Mouse (Mus musculus) neural tube, embryonic 15.5 days (tissue): ENCODE data around the gene N4bp2l1. TPM values are rescaled to one million over a fixed set of nuclear protein-coding genes. Genes with fewer than 3 reads are reported as not detected.

Experiments
- ATAC-seq: fragments of 200-750 bp; cut with Nextera tagmentation; 2 replicates; pipeline ENCODE4 v1.8.0; 2017; ENCODE audit warnings: mild to moderate bottlenecking, moderate TSS enrichment, moderate library complexity; ENCODE audit not compliant: low FRiP score
- H3K27ac ChIP-seq: fragments of 300-500 bp; sonication (generic); replicated peaks from 2 replicates; pipeline ENCODE4 v1.5.1; 2015; ENCODE audit warnings: mild to moderate bottlenecking, inconsistent platforms
- H3K27me3 ChIP-seq: fragments of 300-500 bp; sonication (generic); replicated peaks from 2 replicates; pipeline ENCODE4 v1.6.1; 2015; ENCODE audit warnings: inconsistent platforms
- H3K36me3 ChIP-seq: fragments of 300-500 bp; sonication (generic); 2 replicates; pipeline ENCODE4 v1.6.1; 2015; ENCODE audit warnings: inconsistent platforms
- H3K4me1 ChIP-seq: fragments of 300-500 bp; sonication (generic); 2 replicates; pipeline ENCODE4 v1.6.1; 2015; ENCODE audit warnings: inconsistent platforms
- H3K4me2 ChIP-seq: fragments of 300-500 bp; sonication (generic); 2 replicates; pipeline ENCODE4 v1.6.1; 2015; ENCODE audit warnings: inconsistent platforms, mild to moderate bottlenecking, moderate library complexity
- H3K4me3 ChIP-seq: fragments of 300-500 bp; sonication (generic); replicated peaks from 2 replicates; pipeline ENCODE4 v1.5.1; 2015; ENCODE audit warnings: mild to moderate bottlenecking, inconsistent platforms
- H3K9ac ChIP-seq: fragments of 300-500 bp; sonication (generic); replicated peaks from 2 replicates; pipeline ENCODE4 v1.6.1; 2015; ENCODE audit warnings: mild to moderate bottlenecking, inconsistent platforms
- H3K9me3 ChIP-seq: fragments of 300-500 bp; sonication (generic); replicated peaks from 2 replicates; pipeline ENCODE4 v1.6.1; 2016; ENCODE audit warnings: inconsistent platforms
- WGBS: fragments of 180-500 bp; shearing (Covaris S2); methylation state at CpG from one replicate; pipeline ENCODE4 v1.1.7; 2015; ENCODE audit warnings: mixed read lengths; 5-methylcytosine and 5-hydroxymethylcytosine counted together
- polyA plus RNA-seq: library from polyadenylated mRNA; unstranded; fragments of >200 nt; fragmentation: Nextera tagmentation; extraction: Ambion mirVana; gene quantifications from 2 replicates; pipeline ENCODE4 v1.2.1, GENCODE M21; 2015

The N4bp2l1 gene
- polyA plus RNA-seq, 1 experiment from 2014 or later, result 16.6 TPM

DNA sequence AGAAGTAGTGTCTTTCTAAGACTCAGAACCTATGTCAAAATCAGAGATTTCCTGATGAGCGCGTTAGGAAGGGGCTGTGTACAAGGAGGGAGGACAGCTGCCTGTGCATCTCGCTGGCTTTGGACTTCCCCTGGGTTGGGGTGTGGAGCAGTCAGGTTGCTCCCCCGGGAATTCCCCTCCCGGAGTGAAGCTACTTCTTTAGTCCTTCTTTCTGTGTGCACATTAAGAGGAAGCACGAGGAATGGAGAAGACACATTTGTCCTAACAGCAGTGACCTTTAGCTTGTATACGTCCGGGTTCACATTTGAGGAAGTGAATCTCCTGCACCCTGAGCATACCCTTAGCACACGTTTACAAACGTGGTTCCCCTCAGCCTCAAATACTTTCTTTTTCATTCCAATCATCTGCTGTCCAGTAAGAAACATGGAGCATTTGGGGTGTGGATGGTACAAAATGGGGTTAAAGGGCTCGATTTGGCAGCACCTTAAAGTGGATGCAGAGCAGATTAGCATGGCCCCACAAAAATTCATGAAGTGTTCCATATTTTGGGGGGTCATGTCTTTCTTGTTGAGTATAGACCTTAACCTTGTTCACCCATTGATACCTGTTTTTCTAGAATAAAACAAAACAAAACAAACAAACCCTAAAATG lies 1.5 kb downstream of the N4bp2l1 start:
- WGBS, result 51% methylated on average over 11 of the region's 11 CpGs
- peaks cover 17% of the 10 kb centered on the region for H3K4me1 ChIP-seq
- H3K27ac ChIP-seq, result no peak overlapping the region
- H3K9ac ChIP-seq, result no peak overlapping the region
- no peak overlapping the region for H3K4me3 ChIP-seq
- no peaks in the 10 kb centered on the region for H3K9me3 ChIP-seq
- ATAC-seq, result no peak
- peak overlapping the region; percentile 99; the same call in 1 of the 2 replicates for H3K4me2 ChIP-seq
- H3K36me3 ChIP-seq, result peaks cover 6% of the 10 kb centered on the region; the same call in 1 of the 2 replicates
- H3K27me3 ChIP-seq, result peaks cover 31% of the 10 kb centered on the region; the same call in 1 of the 2 replicates

DNA sequence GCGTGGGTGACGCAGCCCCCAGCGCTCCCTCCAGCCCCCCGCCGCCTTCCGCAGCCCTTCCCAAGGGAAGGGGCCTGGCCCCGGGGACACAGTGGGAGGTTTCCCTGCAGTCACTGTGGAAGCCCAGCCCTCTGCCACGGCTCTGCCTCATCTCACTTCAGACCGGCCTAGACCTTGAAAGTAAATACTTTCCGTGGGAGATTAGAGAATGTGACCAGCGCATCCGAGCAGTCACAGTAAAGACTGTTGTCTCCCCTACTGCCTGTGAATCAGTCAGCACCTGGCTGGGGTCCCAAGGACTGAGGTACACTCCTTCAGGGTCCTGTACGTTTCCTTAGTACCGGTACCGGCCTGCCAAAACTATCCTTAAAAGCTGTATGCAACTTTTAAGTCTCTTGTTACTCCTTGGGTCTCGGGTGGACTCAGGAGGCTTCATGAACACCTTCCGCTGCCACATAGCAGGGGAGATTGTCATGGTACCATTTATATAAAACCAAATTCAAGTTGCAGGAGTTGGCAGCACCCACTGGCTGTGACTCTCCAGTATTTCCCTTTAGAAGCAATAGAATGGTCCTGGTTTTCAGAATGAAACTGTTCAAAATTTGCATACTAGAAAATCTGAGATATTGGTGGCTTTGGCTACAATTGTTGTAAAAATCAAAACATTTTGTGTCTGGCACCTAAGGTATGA lies 2.2 kb downstream of the N4bp2l1 start:
- WGBS, result 7% methylated on average over 17 of the region's 17 CpGs
- peak overlapping the region; percentile 86 for H3K4me3 ChIP-seq
- peaks cover 31% of the 10 kb centered on the region; the same call in 1 of the 2 replicates for H3K27me3 ChIP-seq
- H3K27ac ChIP-seq, result peak overlapping the region; percentile 62
- H3K9ac ChIP-seq, result peak overlapping the region; percentile 81
- H3K4me1 ChIP-seq, result peaks cover 17% of the 10 kb centered on the region
- peak; percentile 50 for ATAC-seq
- peaks cover 6% of the 10 kb centered on the region; the same call in 1 of the 2 replicates for H3K36me3 ChIP-seq
- peak overlapping the region; percentile 99 for H3K4me2 ChIP-seq
- no peaks in the 10 kb centered on the region for H3K9me3 ChIP-seq

- under 1% methylated on average over 96 of the region's 102 CpGs for WGBS
- H3K27me3 ChIP-seq, result peaks cover 31% of the 10 kb centered on the region; the same call in 1 of the 2 replicates
- peak; percentile 83 for ATAC-seq
- H3K4me2 ChIP-seq, result peak overlapping the region; percentile 99
- H3K27ac ChIP-seq, result peak overlapping the region; percentile 62
- H3K4me3 ChIP-seq, result peak overlapping the region; percentile 86
- peak overlapping the region; percentile 81 for H3K9ac ChIP-seq
- H3K9me3 ChIP-seq, result no peaks in the 10 kb centered on the region
- H3K36me3 ChIP-seq, result peaks cover 6% of the 10 kb centered on the region; the same call in 1 of the 2 replicates
- peaks cover 17% of the 10 kb centered on the region for H3K4me1 ChIP-seq
Measured at GRCm38 (mm10) chr5:150593756-150594648, 3.0 kb downstream of the N4bp2l1 start.

DNA sequence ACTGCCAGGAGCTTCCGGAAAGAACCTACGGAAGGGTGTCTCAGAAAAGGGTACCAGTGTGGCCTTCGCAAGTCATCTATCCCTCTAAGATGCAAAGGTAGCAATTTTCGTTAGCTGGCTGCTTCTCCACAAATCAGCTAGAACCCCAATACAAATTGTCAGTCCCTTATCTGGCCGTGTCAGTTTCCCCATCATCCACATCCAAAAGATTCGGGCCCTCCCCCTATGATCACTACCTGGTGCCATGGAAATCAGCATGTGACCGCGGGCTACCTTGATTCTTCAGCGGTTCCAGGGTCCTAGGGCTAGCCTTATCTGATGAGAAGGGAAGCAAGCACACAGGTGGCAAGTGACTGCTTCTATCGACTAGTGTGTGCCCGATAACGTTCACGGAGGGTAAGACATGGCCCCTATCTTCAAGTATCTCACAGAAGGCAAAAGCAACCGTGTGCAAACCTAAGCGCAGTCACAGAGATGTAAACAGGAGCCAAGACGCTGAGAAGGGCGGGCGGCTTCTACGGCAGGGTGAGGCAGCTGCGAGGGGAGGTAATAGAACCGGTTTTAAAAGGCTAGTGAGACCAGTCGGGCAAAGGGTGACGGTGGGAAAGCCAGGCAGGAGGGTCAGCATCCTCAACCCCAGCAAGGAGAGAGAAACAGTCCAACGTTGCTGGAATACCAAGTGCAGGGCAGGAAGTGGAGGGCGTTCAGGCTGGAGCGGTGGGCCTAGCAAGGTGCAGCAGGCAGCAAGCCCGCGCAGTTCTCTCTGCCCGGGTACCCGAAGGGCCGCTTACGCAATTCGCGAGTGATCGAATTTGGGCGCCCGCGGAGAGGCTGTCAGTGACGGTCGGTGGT lies 3.9 kb downstream of the N4bp2l1 start:
- H3K9me3 ChIP-seq, result no peaks in the 10 kb centered on the region
- H3K9ac ChIP-seq, result peak overlapping the region; percentile 81
- H3K27me3 ChIP-seq, result peaks cover 31% of the 10 kb centered on the region; the same call in 1 of the 2 replicates
- WGBS, result 8% methylated on average over 40 of the region's 40 CpGs
- peak overlapping the region; percentile 62 for H3K27ac ChIP-seq
- H3K4me2 ChIP-seq, result peak overlapping the region; percentile 99
- peaks cover 17% of the 10 kb centered on the region for H3K4me1 ChIP-seq
- H3K36me3 ChIP-seq, result peaks cover 6% of the 10 kb centered on the region; the same call in 1 of the 2 replicates
- H3K4me3 ChIP-seq, result peak overlapping the region; percentile 86
- peak; percentile 50 for ATAC-seq

GRCm38 (mm10) chr5:150592186-150592903 lies 4.6 kb downstream of the N4bp2l1 start:
- 75% methylated on average over 13 of the region's 13 CpGs for WGBS
- Histone ChIP-seq H3K4me3 (peak overlapping the region; percentile 86), H3K9me3 (no peaks in the 10 kb centered on the region), H3K27ac (0 out of 2 replicates have a peak overlapping the region, but pooled peaks have one; percentile 62), H3K9ac (peak overlapping the region; percentile 81; the same call in 1 of the 2 replicates), H3K27me3 (peaks cover 28% of the 10 kb centered on the region; the same call in 1 of the 2 replicates), H3K36me3 (peaks cover 8% of the 10 kb centered on the region; the same call in 1 of the 2 replicates), H3K4me2 (peak overlapping the region; percentile 99), H3K4me1 (peaks cover 17% of the 10 kb centered on the region)
- ATAC-seq, result no peak

DNA sequence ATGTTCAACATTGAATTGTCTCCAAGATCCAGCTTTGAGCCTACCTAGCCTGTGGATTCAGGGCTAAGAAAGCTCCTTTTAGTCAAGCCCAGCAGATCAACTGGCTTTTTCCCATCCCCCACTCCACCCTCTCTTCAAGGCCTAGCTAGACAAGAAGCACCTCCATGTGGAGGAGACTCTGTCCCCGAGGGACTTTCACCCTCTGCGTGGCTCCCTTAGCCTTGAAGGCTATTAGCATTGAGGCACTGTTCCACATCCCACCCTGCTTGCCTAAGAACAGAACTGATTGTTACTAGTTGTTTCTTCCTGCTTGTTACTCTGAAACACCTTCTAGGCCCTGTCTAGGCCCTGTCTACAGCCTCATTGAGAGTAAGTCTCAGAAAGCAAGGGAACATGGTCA lies 7.0 kb downstream of the N4bp2l1 start:
- no peaks in the 10 kb centered on the region for H3K9me3 ChIP-seq
- H3K4me2 ChIP-seq, result no peak overlapping the region
- ATAC-seq, result no peak
- H3K9ac ChIP-seq, result no peak overlapping the region
- H3K27me3 ChIP-seq, result peaks cover 9% of the 10 kb centered on the region; the same call in 1 of the 2 replicates
- 91% methylated on average over 2 of the region's 2 CpGs for WGBS
- no peak overlapping the region for H3K27ac ChIP-seq
- H3K36me3 ChIP-seq, result peaks cover 4% of the 10 kb centered on the region; the same call in 1 of the 2 replicates
- no peak overlapping the region for H3K4me3 ChIP-seq
- peaks cover 16% of the 10 kb centered on the region for H3K4me1 ChIP-seq

DNA sequence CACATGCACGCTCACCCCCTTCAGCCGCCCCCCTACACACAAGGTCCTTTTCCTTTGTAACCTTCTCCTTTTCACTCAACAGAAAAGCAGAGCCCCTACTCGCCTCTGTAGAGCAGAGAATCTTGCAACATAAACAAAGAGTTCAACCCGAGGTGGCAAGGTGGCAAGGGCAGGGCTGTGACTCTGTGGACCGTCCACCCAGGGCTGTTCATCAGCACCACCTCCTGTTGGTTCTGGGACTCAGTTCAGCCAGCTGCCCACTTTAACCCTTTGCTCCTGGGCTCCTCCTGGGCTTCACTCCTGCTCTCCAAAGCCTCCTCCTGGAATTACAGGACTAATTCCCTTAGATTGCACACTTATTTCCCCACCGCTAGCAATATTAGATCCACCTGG lies 12.7 kb downstream of the N4bp2l1 start:
- Histone ChIP-seq H3K27me3 (no peaks in the 10 kb centered on the region), H3K36me3 (peaks cover 4% of the 10 kb centered on the region; the same call in 1 of the 2 replicates), H3K4me1 (no peaks in the 10 kb centered on the region), H3K4me3 (no peak overlapping the region), H3K4me2 (no peak overlapping the region), H3K9ac (no peak overlapping the region), H3K27ac (no peak overlapping the region), H3K9me3 (no peaks in the 10 kb centered on the region)
- ATAC-seq, result no peak
- 57% methylated on average over 6 of the region's 6 CpGs for WGBS

DNA sequence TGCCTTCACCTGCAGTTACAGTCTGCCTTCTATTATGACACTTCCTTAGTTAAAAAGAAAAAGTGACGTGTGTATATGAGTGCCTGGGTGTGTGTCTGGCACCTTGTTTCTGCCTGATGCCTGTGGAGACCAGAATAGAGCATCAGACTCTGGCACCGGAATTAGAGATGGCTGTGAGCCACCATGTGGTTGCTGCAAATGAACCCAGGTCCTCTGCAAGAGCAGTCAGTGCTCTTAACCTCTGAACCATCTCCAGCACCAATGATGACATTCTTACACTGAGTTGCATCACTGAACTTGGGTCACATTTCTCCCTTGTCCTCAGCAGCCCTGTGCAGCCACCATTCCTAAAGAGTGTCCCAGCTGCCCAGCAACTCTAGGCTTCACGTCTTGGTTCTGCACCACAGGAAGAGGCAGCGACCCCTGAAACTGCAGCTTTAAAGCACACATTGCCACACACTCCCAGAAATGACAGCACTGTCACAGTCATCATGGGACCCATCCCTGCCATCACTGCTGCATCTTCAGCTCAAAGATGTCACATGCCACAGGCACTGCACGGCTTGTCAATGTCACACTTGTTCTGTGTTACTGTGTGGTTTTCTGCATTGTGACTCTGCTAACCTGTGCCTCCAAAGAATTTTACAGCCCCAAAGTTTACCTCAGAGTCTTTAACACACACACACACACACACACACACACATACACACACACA lies 13.2 kb downstream of the N4bp2l1 start:
- no peaks in the 10 kb centered on the region for H3K4me1 ChIP-seq
- no peak overlapping the region for H3K4me2 ChIP-seq
- H3K36me3 ChIP-seq, result peaks cover 4% of the 10 kb centered on the region; the same call in 1 of the 2 replicates
- no peak overlapping the region for H3K9ac ChIP-seq
- 71% methylated on average over 5 of the region's 5 CpGs for WGBS
- no peak for ATAC-seq
- H3K27ac ChIP-seq, result no peak overlapping the region
- H3K4me3 ChIP-seq, result no peak overlapping the region
- H3K9me3 ChIP-seq, result no peaks in the 10 kb centered on the region
- H3K27me3 ChIP-seq, result no peaks in the 10 kb centered on the region

DNA sequence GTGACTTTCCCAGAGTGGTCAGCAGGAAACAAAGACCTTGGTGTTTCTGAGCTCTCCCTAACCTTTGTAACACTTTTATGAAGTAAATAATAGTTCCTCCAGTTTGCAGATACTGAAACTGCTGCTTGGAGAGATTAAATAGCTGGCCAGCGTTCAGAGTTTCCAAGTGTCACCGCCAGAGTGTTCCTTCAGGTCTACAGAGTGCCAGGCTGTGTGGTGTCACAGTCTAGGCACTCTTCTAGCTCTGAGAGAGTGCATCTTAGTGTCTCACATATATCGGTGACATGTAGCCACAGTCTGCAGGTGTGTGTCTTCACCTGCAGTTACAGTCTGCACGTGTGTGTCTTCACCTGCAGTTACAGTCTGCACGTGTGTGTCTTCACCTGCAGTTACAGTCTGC lies 13.8 kb downstream of the N4bp2l1 start:
- no peak overlapping the region for H3K27ac ChIP-seq
- H3K36me3 ChIP-seq, result peaks cover 4% of the 10 kb centered on the region; the same call in 1 of the 2 replicates
- no peak overlapping the region for H3K9ac ChIP-seq
- 85% methylated on average over 5 of the region's 5 CpGs for WGBS
- no peak for ATAC-seq
- H3K9me3 ChIP-seq, result no peaks in the 10 kb centered on the region
- no peak overlapping the region for H3K4me2 ChIP-seq
- H3K4me1 ChIP-seq, result no peaks in the 10 kb centered on the region
- no peak overlapping the region for H3K4me3 ChIP-seq
- H3K27me3 ChIP-seq, result no peaks in the 10 kb centered on the region

GRCm38 (mm10) chr5:150581180-150581579 lies 15.8 kb downstream of the N4bp2l1 start:
- no peaks in the 10 kb centered on the region for H3K36me3 ChIP-seq
- no peaks in the 10 kb centered on the region for H3K27me3 ChIP-seq
- H3K4me3 ChIP-seq, result no peak overlapping the region
- no peak overlapping the region for H3K9ac ChIP-seq
- no peaks in the 10 kb centered on the region for H3K9me3 ChIP-seq
- ATAC-seq, result no peak
- no peaks in the 10 kb centered on the region for H3K4me1 ChIP-seq
- H3K4me2 ChIP-seq, result no peak overlapping the region
- 79% methylated on average over 6 of the region's 6 CpGs for WGBS
- H3K27ac ChIP-seq, result no peak overlapping the region
